Mouse (Mus musculus): ENCODE data around the gene Lrrc23.

The Lrrc23 gene

DNA sequence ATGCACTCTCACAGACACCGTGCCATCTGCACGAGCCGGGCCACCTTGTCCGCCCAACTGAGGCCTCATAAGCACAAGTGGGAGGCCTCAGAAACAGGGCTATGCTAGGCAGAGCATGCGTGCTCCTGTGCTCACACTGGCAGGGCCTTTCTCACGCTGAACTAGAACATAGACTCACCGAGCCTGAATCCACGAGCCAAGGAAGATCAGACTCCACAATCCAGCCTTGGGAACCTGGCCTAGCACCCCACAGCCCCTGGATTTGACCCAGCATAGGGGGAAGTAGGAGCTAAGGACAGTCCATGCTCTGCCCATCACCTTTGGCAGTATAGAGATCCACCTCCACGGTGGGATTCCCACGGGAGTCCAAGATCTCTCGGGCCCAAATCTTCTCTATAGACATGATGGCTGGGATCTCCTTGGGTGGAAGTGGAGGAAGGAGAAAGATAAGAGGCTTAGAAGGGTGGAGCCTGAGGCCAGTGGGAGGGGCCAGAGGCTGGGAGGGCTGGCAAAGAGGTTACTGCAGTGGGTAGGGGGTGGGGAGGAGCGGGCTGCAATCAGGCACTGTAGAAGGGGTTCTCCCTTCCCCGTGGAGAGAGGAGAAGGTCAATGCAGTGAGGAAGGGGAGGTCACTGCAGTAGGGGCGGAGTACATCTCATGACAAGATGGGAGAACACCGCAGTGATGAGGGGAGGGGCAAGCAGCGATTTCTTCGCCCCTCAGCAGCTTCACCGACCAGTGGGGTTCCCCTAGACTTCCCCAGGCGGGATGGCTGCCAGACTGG is 11.4 kb downstream of the Lrrc23 start:
- no peak for DNase-seq (ENCODE audit: low read depth, low spot score)

DNA sequence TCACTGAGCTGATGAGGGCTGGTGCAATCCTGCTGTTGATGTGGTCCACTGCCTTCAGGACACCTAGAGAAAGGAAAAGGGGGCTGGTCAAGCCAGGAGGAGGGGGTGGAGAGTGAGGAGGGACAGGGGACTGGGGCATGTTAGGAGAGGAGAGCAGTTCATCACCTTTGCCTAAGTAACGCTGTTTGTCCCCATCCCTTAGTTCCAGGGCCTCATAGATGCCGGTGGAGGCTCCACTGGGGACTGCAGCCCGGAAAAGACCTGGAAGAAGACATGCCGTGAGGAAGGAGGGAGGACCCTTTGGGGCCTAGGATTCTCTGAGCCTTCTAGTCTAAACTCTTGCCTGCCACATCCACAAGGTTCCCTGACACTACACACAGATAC is 12.0 kb downstream of the Lrrc23 start:
- DNase-seq (ENCODE audit: low read depth, low spot score): no peak

DNA sequence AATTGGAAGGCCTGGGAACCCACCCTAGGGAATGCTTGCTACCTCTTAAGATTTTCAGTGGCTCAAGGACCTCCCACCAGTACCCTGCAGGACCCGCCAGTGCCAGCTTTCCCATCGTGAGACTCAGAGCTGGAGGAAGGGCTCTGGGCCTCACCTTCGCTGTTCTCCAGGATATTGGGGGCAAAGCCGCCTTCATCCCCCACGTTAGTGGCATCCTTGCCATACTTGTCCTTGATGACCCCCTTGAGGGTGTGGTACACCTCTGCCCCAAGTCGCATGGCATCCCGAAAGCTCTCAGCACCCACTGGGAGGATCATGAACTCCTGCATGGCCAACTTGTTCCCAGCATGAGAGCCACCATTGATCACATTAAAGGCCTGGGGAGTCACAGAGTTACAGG is 13.6 kb downstream of the Lrrc23 start:
- no peak for DNase-seq (ENCODE audit: low read depth, low spot score)

DNA sequence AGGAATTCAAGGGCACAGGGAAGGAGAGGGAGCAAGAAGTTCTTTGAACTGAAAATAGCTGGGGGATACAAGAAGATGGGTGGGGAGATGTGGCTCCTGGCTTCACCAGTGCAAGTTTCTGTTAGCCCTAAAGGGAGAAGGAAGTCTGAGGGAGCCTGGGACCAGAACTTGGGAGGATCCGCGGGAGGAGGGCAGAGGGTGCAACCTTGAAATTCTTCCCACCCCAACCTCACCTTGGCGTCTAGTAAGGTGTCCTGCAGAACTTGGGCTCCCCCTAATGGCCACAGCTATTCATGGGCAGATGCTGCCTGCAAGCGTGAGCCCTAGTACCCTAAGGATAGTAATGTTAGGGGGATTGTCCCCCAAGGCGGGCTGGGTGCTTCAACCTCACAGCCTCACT is 20.3 kb downstream of the Lrrc23 start:
- peak; percentile 68 for DNase-seq (ENCODE audit: low read depth, low spot score)

DNA sequence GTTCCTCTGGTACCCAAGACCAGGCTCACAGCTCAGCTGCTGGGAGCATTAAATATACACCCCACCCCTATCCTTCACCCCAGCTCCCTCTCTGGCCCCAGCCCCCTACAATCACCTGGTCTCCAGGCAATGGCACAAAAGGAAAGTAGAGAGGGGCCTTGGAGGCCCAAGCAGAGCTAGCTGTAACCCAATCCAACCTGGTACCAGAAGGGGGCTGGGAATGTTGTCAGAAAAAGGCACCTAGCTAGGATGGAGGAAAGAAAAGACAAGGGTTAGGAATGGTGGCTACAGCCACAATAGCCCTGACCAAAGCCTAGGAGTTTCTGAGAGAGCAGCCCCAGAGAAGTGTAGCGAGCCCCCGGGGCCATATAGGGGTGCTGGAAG is 20.7 kb downstream of the Lrrc23 start:
- no peak for DNase-seq (ENCODE audit: low read depth, low spot score)

DNA sequence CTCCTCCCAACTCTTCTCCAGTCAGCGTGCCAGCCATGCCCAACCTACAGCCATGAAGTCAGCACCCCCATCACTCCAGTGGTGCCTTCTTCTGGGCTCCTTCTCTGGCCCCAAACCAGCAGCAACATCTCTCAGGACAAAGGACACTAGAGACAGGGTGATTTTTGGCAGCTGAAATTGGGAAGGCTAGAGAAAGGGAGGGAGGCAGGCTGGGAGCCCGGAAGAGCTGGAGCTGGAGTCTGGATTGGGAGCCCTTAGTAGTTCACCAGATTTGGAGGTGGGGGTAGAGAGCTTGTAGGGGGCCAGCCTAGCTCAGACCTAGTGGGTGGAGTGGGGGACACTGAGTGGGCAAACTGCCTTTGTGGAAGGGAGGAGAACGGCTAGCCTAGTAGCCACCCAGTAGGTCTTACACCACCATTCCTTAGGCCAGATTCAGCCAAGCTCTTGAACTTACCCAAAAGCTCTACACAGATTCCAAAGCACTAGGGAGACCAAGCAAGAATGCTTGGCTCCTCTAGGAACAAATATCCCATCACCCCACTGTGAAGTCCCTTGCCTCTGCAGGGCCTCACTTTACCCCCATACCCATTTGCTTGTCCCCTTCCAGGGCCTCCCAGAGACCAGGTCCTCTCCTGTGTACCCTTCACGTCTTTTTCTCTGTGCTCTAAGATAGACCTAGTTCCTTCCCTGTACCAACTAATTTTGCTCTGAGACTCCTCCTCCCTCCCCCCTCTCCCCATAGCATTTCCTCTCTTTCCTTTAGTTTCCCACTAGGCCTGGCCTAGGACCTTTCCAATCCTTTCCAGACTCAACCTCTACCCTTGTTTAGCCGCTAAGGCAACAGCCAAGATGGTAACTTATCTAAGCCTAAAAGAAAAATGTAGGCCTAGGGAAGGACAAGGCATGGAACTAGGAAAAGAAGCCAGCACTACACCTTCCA is 21.3 kb downstream of the Lrrc23 start:
- no peak for DNase-seq (ENCODE audit: low read depth, low spot score)

DNA sequence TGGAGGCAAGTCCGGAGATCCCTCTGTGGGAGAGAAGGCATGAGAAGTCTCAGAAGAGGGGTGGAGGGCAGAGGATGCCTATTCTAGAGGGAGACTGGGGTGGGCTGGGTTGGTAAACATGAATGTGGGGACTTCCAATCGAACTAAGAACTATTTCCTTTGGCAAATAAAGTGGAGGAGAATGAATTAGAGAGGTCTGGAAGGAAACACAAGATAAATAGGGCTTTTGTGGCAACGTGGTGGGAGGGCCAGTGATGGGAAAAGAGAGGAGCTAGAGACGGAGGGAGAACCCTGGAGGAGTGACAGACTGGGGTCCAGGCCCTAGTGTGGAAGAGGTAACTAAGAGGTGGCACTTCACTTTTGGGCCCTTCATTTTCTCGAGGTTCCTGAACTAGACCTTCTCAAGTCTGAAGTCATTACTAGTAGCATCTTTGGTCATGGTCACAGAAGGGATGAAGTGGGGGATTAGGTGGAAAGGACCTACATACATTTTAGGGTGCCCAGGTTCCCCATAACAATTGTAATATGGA is 22.1 kb downstream of the Lrrc23 start:
- no peak for DNase-seq (ENCODE audit: low read depth, low spot score)

DNA sequence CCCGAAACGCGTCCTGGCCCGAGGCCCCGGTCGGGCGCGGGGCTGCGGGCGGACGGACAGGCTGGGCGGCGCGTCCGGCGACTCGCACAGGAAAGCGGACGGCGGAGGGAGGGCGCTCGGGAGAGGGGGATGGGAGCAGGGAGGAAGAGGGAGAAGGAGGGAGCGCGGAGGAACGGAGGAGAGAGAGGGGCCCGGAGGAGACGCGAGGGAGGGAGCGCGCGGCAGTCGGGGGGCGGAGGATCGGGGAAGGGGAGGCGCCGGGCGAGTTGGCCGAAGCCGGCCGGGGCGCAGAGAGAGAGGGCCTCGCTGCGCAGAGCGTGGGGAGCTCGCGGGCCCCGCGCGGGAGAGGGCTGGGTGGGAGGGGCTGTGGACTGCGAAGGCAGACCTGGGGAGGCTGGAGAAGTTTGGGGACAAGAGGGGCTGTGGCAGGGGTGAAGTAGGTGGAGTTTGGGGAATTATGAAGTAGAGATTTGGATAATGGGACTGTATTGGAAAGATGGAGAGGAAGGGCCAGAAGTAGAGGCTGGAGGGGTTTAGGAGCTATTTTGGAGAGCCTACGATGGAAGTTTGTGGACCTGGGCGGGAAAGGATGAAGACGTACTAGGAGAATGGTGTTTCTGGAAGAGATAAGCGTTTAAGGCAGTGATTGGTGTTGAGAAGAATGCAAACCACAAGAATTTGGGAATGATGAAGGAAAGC is 22.7 kb downstream of the Lrrc23 start:
- peak; percentile 70 for DNase-seq (ENCODE audit: low read depth, low spot score)

DNA sequence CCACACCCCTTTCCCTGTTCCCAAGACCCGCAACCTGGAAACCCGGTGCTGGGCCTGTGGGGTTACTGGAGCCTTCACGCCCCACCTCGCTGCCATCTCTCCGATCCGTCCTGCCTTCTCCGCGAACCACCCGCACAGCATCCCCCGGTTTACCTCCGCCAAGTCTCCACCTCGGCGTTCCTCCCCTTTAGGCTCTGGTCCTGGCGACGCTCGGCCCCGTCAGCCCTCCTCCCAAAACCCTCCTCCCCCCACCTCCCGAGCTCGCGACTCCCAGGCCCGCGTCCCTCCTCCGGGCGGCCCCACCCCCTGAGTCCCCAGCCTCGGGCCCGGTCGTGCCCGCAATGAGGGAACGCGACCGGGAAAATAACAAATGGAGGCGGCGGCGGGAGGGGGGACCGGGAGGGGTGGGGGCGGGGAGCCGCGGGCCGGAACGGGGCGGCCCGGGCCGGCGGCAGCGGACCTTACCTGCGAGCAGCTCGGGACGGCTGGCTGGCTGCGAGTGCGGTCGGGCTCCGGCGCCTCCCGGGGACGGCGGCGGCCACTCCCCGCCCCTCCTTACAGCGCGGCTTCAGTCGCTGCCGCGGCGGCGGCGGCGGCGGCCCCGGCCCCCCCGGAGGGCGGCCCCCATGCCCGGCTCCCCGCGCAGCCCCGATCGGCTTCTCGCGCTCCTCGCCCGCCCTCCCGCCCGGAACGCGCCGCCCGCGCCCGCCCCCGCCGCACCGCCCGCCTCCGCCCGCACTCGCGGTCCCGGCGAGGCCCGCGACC is 23.5 kb downstream of the Lrrc23 start, which contains the start of the genes Gm45234 and Atn1:
Gm45234 (minus strand) TSS at position 191 of the 765 bp plus-strand sequence.
Atn1 (minus strand) TSS at position 694 of the 765 bp plus-strand sequence.
- DNase-seq (ENCODE audit: low read depth, low spot score): no peak

DNA sequence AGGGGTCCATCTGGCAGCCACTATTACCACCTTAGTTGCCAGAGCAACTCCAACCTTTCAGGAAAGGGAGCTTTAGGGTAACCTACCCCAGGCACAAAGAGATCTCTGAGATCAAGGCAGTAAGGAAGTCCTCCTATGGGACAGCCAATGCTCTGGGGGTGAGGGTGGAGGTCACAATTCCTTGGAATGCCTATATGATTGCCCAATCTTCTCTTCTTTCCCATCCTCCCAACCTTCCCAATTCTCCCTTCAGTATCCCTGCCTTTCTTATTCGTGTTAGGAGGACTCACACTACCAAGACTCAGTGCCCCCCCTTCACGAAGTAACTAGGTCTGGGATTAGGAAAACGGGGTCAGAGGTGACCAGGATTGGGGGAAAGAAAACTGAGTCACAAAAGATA is 24.2 kb downstream of the Lrrc23 start:
- DNase-seq (ENCODE audit: low read depth, low spot score): no peak

DNA sequence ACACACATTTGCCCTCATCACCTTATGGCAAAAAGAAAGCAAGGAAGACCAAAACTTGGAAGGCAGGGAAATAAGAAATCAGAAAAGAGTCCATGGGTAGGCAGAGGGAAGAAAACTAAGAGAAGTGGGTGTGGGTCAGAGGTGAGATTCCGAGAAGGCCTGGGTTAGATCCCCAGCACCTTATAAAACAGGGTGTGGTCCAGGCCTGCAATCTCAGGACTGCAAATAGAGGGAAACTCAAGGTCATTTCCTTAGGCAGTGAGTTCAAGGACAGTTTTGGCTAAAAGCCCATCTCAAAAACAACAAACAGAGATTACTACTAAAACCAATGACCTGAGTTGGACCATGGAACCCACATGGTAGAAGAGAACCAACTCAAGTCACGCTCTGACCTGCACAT is 25.7 kb downstream of the Lrrc23 start:
- no peak for DNase-seq (ENCODE audit: low read depth, low spot score)

DNA sequence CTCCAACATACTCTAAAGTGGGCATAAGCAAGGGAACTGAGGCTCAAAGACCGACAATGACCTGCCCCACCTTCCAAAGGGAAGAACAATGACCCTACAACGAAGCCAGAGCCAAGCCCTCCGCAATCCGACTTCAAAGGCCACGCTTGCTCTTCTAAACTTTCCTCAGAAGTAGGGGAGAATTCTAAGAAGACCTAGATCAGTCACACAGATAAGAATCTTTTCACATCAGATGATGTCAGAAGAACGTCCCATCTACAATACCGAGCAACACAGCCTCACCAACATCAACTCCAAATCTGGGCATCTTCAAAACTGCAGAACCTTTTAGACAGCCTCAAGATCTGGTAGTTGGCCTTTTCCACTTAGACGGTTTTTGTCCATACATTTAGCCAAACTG is 29.1 kb downstream of the Lrrc23 start:
- no peak for DNase-seq (ENCODE audit: low read depth, low spot score)

DNA sequence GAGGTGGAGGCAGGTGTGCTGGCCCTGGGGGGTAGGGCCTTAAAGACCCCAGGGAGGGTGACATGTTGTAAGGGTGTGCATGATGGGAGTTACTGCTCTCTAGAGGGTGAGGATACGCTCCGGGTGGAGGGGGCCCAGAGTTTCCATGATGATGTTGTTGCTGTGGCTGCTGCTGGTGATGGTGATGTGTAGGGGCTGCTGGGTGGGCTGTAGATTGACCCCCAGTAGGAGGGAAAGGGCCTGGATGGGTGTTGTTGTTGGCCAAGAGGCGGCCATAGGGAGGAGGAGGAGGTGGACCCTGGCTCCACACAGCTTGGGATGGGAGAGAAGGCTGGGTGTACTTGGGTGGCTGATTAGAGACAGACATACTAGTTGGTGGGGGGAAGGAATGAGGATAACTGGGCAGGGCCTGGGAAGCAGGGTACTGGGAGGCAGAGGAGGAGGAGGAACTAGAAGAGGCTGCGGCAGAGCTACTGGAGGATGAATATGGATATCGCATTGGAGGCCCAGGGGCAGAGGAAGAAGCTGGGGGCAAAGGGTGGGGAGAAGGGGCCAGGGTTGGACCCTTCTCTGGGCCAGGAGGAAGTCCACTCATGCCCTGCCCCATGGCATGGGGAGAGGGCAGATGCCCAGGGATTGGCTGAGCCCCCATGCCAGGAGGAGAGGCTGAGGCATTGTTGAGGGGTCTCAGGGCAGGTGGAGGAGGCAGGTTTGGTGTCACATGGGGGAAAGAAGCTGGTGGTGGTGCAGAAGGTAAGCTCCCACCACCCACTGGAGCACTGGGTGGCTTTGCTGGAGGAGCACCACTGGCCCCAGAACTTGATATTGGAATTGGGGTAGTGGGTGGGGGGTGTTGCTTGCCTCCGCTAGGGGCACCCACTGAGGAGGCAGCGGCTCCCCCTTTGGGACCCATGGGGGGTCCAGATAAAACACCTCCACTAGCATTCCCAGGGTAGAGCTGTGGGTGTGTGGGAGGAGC is 32.6 kb downstream of the Lrrc23 start:
- no peak for DNase-seq (ENCODE audit: low read depth, low spot score)

DNA sequence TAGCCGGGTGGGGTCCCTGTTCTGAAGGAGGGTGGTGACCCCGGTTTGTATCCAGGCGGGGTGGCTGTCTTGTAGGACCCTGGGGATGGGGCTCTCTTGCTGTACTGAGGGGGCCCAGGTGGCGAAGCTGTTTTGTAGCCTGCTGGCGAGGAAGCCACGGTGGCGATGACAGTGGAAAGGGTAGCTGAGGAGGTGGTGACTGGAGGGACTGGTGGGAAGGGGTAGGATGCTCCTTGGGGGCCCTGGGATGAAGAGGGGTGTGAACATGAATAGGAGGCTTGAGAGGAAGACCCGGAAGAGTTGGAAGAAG is 33.3 kb downstream of the Lrrc23 start:
- no peak for DNase-seq (ENCODE audit: low read depth, low spot score)

DNA sequence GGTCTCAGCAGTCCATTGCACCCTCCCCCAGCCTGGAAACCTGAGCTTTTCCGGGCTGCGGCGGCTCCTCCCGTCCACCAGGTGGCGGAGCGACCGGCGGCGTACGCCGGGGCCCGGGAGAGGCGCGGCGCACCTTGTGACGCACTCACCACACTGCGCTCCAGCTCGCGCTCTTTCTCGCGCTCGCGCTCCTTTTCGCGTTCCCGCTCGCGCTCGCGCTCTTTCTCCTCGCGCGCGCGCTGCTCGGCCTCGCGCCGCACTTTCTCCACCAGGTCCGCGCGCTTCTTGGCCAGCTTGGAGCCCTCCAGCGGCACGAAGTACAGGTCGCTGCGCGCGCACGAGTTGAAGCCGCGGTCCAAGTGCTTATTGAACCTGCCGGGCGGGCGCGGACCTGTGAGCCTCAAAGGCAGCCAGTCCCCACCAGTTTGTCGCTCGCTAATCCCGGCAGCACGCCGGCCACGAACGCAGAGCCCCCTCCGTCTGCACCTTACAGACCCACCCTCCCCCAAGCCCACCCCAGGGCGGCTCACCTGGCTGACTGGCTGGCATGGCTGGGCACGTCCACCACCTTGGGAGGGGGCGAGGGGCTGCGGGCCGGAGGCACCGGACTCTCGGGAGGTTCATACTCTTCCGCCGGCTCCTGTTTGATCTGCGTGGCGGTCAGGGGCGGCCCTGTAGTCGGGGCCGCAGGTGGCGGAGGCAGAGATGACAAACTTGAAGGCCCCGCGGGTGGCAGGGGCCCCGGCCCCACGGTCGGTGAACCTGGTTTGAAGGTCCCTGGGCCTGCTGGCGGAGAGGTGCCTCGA is 33.8 kb downstream of the Lrrc23 start:
- DNase-seq (ENCODE audit: low read depth, low spot score): peak; percentile 97

DNA sequence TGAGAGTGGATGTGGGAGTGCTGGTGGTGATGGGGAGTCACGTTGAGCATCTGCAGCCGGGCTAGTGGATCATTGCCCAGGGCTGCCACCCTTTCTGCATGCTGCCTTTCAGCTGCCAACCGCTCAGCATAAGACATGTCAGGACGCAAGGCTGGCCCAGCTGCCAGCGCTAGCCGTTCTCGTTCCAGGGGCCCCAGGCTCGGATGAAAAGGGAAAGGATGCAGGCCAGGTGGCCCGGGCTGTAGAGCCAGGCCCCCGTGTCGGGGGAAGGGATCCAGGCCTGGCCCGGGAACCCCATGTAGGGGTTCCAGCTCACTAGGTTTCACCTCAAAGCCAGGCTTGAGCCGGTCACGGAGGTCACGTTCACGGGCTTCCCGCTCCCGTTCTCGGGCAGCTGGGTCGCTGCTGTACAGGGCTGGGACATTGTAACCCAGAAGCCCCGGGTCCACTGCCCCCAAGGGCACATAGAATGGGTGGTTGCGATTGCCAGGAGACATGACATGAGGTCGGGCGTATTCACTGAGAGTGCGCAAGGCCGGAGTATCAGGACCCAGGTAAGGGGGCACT is 34.7 kb downstream of the Lrrc23 start:
- DNase-seq (ENCODE audit: low read depth, low spot score): no peak

DNA sequence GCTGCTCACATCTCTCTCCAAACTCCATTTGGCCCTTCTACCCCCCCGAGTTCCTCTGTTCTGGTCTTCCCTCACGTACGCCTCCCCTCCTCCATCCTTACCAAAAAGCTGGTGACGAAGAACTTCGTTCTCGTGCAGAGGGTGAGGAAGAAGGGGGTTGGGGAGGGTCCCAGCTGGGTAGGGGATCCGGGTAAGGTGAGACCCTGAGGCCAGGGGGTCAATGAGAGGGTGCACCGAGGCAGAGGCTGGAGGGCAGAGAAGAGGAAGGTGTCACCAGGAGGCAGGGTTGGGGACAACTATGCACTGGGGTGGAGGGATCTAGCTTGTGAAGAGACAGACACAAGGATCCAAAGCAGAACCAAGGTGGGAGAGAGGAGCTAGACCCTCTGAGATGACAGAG is 35.9 kb downstream of the Lrrc23 start:
- DNase-seq (ENCODE audit: low read depth, low spot score): no peak

DNA sequence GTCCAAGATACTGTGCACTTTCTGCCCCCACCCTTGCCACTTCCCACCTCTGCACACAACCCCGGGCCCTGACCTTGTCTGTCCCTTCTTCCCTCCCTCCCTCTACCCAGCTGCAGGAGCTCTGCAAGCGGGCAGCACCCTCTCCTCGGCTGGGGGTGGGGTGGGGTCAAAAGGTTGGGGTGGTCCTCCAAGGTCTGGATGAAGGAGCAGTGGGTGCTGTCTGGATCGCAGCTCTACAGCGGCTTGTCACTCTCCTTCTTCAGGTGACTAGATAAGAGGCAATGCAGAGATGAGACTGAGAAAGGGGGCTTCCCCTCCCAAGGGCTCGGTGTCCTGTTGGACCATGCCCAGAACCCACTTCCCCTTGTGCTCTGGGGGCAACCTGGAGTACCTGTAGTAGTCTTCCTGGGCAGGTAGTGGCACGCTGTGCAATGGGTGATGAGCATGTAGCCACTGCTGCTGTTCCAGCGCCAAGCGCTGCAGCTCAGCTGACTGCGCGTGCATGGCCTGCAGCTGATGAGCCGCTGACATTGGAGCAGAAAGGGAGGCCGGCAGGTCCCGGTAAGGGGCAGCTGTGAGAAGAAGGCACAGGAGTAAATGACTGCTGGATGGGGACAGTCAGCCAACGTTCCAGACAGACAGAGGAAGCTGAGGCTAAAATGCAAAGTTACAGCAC is 36.5 kb downstream of the Lrrc23 start:
- no peak for DNase-seq (ENCODE audit: low read depth, low spot score)

Measured in retina, postnatal 7 days (tissue).